Comparison of ENCODE assay signal across 32 mouse cellular contexts in the genomic region with DNA sequence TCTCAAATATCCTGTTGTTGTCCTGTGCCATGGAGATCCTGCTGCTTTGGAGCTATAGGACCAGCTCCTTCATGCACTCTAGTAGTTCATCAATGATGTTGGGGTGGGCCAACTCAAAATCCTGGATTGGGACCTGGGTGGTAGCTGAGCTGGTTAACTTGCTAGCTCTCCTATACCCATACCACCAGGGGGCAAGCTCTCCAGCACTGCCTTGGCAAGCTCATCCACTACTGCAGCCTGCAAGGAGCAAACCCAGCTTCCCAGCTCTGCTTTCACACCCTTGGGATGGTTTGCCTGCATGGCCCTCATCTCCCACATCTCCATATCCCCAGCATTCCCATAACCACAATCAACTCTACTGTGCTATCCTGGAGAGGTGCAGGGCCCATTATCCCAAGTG. TPM values are rescaled to one million over a fixed set of nuclear protein-coding genes. Genes with fewer than 3 reads are reported as not detected.
DNase-seq lines count a peak whose midpoint lies in the region; ATAC-seq and TF ChIP-seq lines count a peak whose summit lies in the region.
"Had no signal": no experiment of that assay in that cellular context is flagged by ENCODE, and none has a peak within 500 bp of the region (broad histone marks: within the 10 kb centered on the region; RNA-seq: fewer than 3 reads in every experiment).

No protein-coding gene starts in this region.

- no peak for TF ChIP-seq POLR2A in kidney, adult 2 months (IDR thresholded peaks at IDR 0.05; ENCODE audit: low read depth, low read length)

- no peak for ATAC-seq in liver, postnatal 0 days
- ATAC-seq in liver, embryonic 12.5 days: no peak
- no peak for ATAC-seq in forebrain, postnatal 0 days
- ATAC-seq: forebrain, embryonic 15.5 days had no signal

- H3K9ac ChIP-seq in liver, postnatal 0 days (replicated peaks): no peak overlapping the region
- H3K9ac ChIP-seq in liver, embryonic 12.5 days: no peak overlapping the region
- no peak overlapping the region for H3K9ac ChIP-seq in forebrain, postnatal 0 days
- H3K9ac ChIP-seq: embryonic facial prominence, embryonic 13.5 days; forebrain, embryonic 15.5 days; heart, embryonic 12.5 days; hindbrain, embryonic 15.5 days; kidney, embryonic 15.5 days; limb, embryonic 15.5 days; lung, embryonic 15.5 days; midbrain, embryonic 12.5 days had no signal

- H3K9me3 ChIP-seq in liver, postnatal 0 days (ENCODE audit: low read length): no peaks in the 10 kb centered on the region
- no peaks in the 10 kb centered on the region for H3K9me3 ChIP-seq in liver, embryonic 12.5 days (replicated peaks)
- no peaks in the 10 kb centered on the region for H3K9me3 ChIP-seq in forebrain, postnatal 0 days (ENCODE audit: low read length)
- H3K9me3 ChIP-seq: embryonic facial prominence, embryonic 13.5 days; forebrain, embryonic 10.5 days; forebrain, embryonic 15.5 days; G1E; heart, embryonic 12.5 days; hindbrain, embryonic 15.5 days; kidney, embryonic 15.5 days; limb, embryonic 10.5 days; limb, embryonic 15.5 days; lung, embryonic 15.5 days; midbrain, embryonic 12.5 days had no signal

- H3K27ac ChIP-seq in kidney, adult 2 months (ENCODE audit: insufficient read depth, low read depth, low read length): no peak overlapping the region
- H3K27ac ChIP-seq in liver, postnatal 0 days (ENCODE audit: low read depth): no peak overlapping the region
- H3K27ac ChIP-seq in liver, embryonic 12.5 days: no peak overlapping the region
- no peak overlapping the region for H3K27ac ChIP-seq in forebrain, postnatal 0 days (ENCODE audit: low read depth, low read length)
- H3K27ac ChIP-seq: embryonic facial prominence, embryonic 13.5 days; forebrain, embryonic 10.5 days; forebrain, embryonic 15.5 days; gastrocnemius, adult 2 months; hindbrain, embryonic 15.5 days; kidney, embryonic 15.5 days; limb, embryonic 10.5 days; limb, embryonic 15.5 days; lung, embryonic 15.5 days; midbrain, embryonic 12.5 days had no signal

- H3K4me2 ChIP-seq in liver, postnatal 0 days (ENCODE audit: low read depth, low read length): no peak overlapping the region
- no peak overlapping the region for H3K4me2 ChIP-seq in liver, embryonic 12.5 days
- no peak overlapping the region for H3K4me2 ChIP-seq in forebrain, postnatal 0 days (ENCODE audit: low read depth)
- H3K4me2 ChIP-seq: embryonic facial prominence, embryonic 13.5 days; forebrain, embryonic 15.5 days; heart, embryonic 12.5 days; hindbrain, embryonic 15.5 days; kidney, embryonic 15.5 days; limb, embryonic 15.5 days; lung, embryonic 15.5 days; midbrain, embryonic 12.5 days had no signal

- TF ChIP-seq EP300 in liver, postnatal 0 days (IDR thresholded peaks at IDR 0.05; ENCODE audit: low read depth): no peak

- TF ChIP-seq CTCF in kidney, adult 2 months (conservative IDR thresholded peaks at IDR 0.05; ENCODE audit: insufficient read depth, insufficient read length, low read depth, low read length): peak; percentile 41; the same call in 1 of the 2 replicates
- peak; percentile 22; the same call in 1 of the 2 replicates for TF ChIP-seq CTCF in liver, postnatal 0 days (IDR thresholded peaks at IDR 0.05; ENCODE audit: low read depth)
- no peak for TF ChIP-seq CTCF in forebrain, postnatal 0 days (IDR thresholded peaks at IDR 0.05; ENCODE audit: low read depth)

- no peaks in the 10 kb centered on the region for H3K27me3 ChIP-seq in kidney, adult 2 months (replicated peaks; ENCODE audit: control insufficient read depth, insufficient read depth, low read length)
- no peaks in the 10 kb centered on the region for H3K27me3 ChIP-seq in liver, postnatal 0 days (ENCODE audit: insufficient read depth, low read length)
- no peaks in the 10 kb centered on the region for H3K27me3 ChIP-seq in liver, embryonic 12.5 days (replicated peaks)
- H3K27me3 ChIP-seq in forebrain, postnatal 0 days (ENCODE audit: insufficient read depth, low read length): no peaks in the 10 kb centered on the region
- H3K27me3 ChIP-seq: embryonic facial prominence, embryonic 13.5 days; forebrain, embryonic 15.5 days; heart, embryonic 12.5 days; hindbrain, embryonic 15.5 days; kidney, embryonic 15.5 days; limb, embryonic 15.5 days; lung, embryonic 15.5 days had no signal

- peak; percentile 34 for DNase-seq in adrenal gland, adult 2 months
- DNase-seq in adrenal gland, adult 8-10 months: no peak
- no peak for DNase-seq in kidney, adult 2 months
- DNase-seq in kidney, postnatal 14 days: no peak
- DNase-seq in liver, postnatal 0 days: no peak
- DNase-seq in 3T3-L1 (ENCODE audit: low read depth, low spot score): peak; percentile 23
- DNase-seq in forebrain, postnatal 0 days: no peak
- DNase-seq: cerebellum, adult 11-12 months; cerebellum, adult 9-11 months; gastrocnemius, adult 2 months; gastrocnemius, postnatal 36 days; heart, adult 18-20 months; kidney, postnatal 4 days; lung, postnatal 4 days; thymus, adult 18-20 months; thymus, postnatal 25 days had no signal

- no peak overlapping the region for H3K4me3 ChIP-seq in kidney, adult 2 months (ENCODE audit: insufficient read depth, low read depth, low read length)
- H3K4me3 ChIP-seq in liver, postnatal 0 days (ENCODE audit: low read depth, low read length): no peak overlapping the region
- H3K4me3 ChIP-seq in liver, embryonic 12.5 days: no peak overlapping the region
- no peak overlapping the region for H3K4me3 ChIP-seq in forebrain, postnatal 0 days (ENCODE audit: low read depth, low read length)
- H3K4me3 ChIP-seq: embryonic facial prominence, embryonic 13.5 days; forebrain, embryonic 10.5 days; forebrain, embryonic 15.5 days; gastrocnemius, adult 2 months; heart, embryonic 12.5 days; hindbrain, embryonic 15.5 days; kidney, embryonic 15.5 days; limb, embryonic 10.5 days; limb, embryonic 15.5 days; lung, embryonic 15.5 days; megakaryocyte, embryonic 14.5 days; midbrain, embryonic 12.5 days had no signal

- H3K4me1 ChIP-seq in kidney, adult 2 months (ENCODE audit: control insufficient read depth, insufficient read depth, low read length): peaks cover 8% of the 10 kb centered on the region
- H3K4me1 ChIP-seq in liver, postnatal 0 days (ENCODE audit: insufficient read depth): peaks cover 4% of the 10 kb centered on the region; the same call in 1 of the 2 replicates
- H3K4me1 ChIP-seq in liver, embryonic 12.5 days: no peaks in the 10 kb centered on the region
- H3K4me1 ChIP-seq in forebrain, postnatal 0 days (ENCODE audit: insufficient read depth): no peaks in the 10 kb centered on the region
- H3K4me1 ChIP-seq: embryonic facial prominence, embryonic 13.5 days; forebrain, embryonic 10.5 days; forebrain, embryonic 15.5 days; heart, embryonic 12.5 days; hindbrain, embryonic 15.5 days; kidney, embryonic 15.5 days; limb, embryonic 10.5 days; limb, embryonic 15.5 days; lung, embryonic 15.5 days; megakaryocyte, embryonic 14.5 days; midbrain, embryonic 12.5 days had no signal

- no peaks in the 10 kb centered on the region for H3K36me3 ChIP-seq in kidney, adult 2 months (ENCODE audit: control insufficient read depth, insufficient read depth, low read length)
- H3K36me3 ChIP-seq in liver, postnatal 0 days (replicated peaks; ENCODE audit: insufficient read depth, low read length): no peaks in the 10 kb centered on the region
- no peaks in the 10 kb centered on the region for H3K36me3 ChIP-seq in liver, embryonic 12.5 days
- no peaks in the 10 kb centered on the region for H3K36me3 ChIP-seq in forebrain, postnatal 0 days (ENCODE audit: insufficient read depth)
- H3K36me3 ChIP-seq: embryonic facial prominence, embryonic 13.5 days; forebrain, embryonic 10.5 days; forebrain, embryonic 15.5 days; G1E; heart, embryonic 12.5 days; hindbrain, embryonic 15.5 days; kidney, embryonic 15.5 days; limb, embryonic 10.5 days; limb, embryonic 15.5 days; lung, embryonic 15.5 days; midbrain, embryonic 12.5 days had no signal

RNA-seq across cellular contexts. Expression of a gene that starts 10.6 kb away (rescaled TPM):
- total RNA-seq in adrenal gland, adult 2 months (2021): 10 to 100 TPM in 1 of 2 experiments, 1 to 10 TPM in 1; 3.7 to 20.0 TPM
- polyA plus RNA-seq in adrenal gland, adult 2 months (2012; rRNA removed): 1.4 and 2.4 TPM in 2 replicates
- total RNA-seq in adrenal gland, adult 8-10 months (2022): 10 to 100 TPM; 15.1 to 28.5 (median 23.6) TPM
- polyA plus RNA-seq in kidney, adult 2 months (2012; rRNA removed): 16.1 and 17.1 TPM in 2 replicates
- polyA plus RNA-seq in liver, postnatal 0 days (2015; fragmentation: Nextera tagmentation; extraction: Ambion mirVana): 0.58 and 0.92 TPM in 2 replicates
- 0.31 and 0.48 TPM in 2 replicates for polyA plus RNA-seq in liver, embryonic 12.5 days (2016; fragmentation: Nextera tagmentation; extraction: Ambion mirVana)
- total RNA-seq in forebrain, postnatal 0 days (2014; rRNA removed): 27.0 and 29.0 TPM in 2 replicates
- 4.9 and 8.8 TPM in 2 replicates for polyA plus RNA-seq in forebrain, postnatal 0 days (2015; fragmentation: Nextera tagmentation; extraction: Ambion mirVana)
- total RNA-seq: common myeloid progenitor, adult 5-6 weeks; hematopoietic stem cell, adult 5-6 weeks; monocyte, adult 5-6 weeks had no signal
- polyA plus RNA-seq: G1E had no signal

Comparison
In these comparisons a context has a peak if more than half of its experiments do, and no peak if none do; other contexts are left out.
1. DNase-seq: peak in adrenal gland, adult 2 months (single experiment) and 3T3-L1 (single experiment); none in adrenal gland, adult 8-10 months (single experiment), kidney, adult 2 months (single experiment), kidney, postnatal 14 days (single experiment), liver, postnatal 0 days (single experiment) and forebrain, postnatal 0 days (single experiment).